Mouse (Mus musculus) kidney, adult 10 weeks (tissue): ENCODE results near the gene Vmn2r43. TPM values are rescaled to one million over a fixed set of nuclear protein-coding genes. Genes with fewer than 3 reads are reported as not detected.

Experiments
- polyA plus RNA-seq: library from polyadenylated mRNA; stranded (reverse); fragments of 350-450 nt; fragmentation: Illumina TruSeq; extraction: RNeasy Lipid Tissue Mini Kit (QIAGEN cat#74804); gene quantifications from one replicate; pipeline ENCODE4 v1.2.3, GENCODE M21; 2014; ENCODE audit warnings: low read depth, low replicate concordance

Vmn2r43 gene
- polyA plus RNA-seq: not detected

DNA sequence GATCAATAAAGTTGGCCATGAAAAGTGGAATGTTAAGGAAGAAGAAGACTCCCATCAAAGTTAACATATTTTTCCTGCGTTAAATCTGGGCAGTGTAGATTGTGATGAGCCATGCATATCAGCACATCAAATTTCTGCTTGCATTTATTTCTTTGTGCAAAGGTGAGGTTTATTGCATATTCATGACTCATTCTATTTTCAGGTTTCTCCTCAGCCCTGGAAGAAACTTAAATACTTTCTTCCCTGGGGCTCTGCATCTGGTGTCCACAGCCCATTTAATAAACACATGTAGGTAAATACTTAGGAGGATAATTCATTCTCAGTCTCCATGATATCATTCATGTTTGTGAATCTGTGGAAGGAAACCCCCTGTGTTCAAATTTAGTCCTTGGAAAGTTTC, at the start of gene Vmn2r43:
Vmn2r43 (minus strand) TSS at position 101 of the 400 bp plus-strand sequence.

DNA sequence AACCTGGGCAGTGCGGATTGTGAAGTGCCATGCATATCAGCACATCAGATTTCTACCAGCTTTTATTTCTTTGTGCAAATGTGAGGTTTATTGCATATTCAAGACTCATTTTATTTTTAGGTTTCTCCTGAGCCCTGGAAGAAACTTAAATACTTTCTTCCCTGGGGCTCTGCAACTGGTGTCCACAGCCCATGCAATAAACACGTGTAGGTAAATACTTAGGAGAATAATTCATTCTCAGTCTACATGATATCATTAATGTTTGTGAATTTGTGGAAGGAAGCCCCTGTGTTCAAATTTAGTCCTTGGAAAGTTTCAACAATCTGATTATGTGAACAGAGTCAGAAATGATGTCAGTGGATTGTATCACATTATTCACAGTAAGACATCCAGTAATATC, 60.2 kb downstream of the Vmn2r43 start, which contains the start of gene Vmn2r42:
Vmn2r42 (minus strand) TSS at position 101 of the 400 bp plus-strand sequence.

Other genes with a start within 250 kb of the Vmn2r43 start
- gene Vmn2r41, start 98.9 kb downstream of the Vmn2r43 start, polyA plus RNA-seq: not detected
- not detected for gene Vmn2r42, start 60.3 kb downstream of the Vmn2r43 start, polyA plus RNA-seq
- gene Vmn2r44, start 122.7 kb upstream of the Vmn2r43 start, polyA plus RNA-seq: not detected
- gene Vmn2r45, start 228.5 kb upstream of the Vmn2r43 start, polyA plus RNA-seq: not detected